15 mouse cellular contexts compared by ENCODE assay signal in the genomic region with DNA sequence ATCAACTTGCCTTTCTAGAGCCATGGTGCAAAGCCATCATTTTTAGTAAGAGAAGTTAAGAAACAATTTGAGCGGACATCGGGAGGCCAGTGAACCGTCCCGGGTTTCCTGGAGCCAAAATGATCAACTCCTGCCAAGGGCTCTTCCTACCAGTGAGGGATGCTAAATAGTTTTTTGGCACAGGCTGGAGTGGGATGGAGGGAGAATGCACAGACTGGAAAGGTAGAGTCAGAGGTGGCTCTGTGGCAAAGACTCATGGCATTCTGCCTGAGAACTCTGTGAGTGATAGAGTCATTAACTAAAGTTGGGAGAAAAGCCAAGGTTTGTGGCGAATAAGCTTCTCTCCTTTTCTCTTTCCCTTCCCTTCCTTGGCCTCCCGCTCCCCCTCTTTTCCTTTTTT. TPM values are rescaled to one million over a fixed set of nuclear protein-coding genes. Genes with fewer than 3 reads are reported as not detected.
DNase-seq lines count a peak whose midpoint lies in the region; ATAC-seq and TF ChIP-seq lines count a peak whose summit lies in the region.
"Had no signal": no experiment of that assay in that cellular context is flagged by ENCODE, and none has a peak within 500 bp of the region (broad histone marks: within the 10 kb centered on the region; RNA-seq: fewer than 3 reads in every experiment).

No protein-coding gene starts in this region.

- H3K4me1 ChIP-seq in forebrain, embryonic 11.5 days (replicated peaks; ENCODE audit: control insufficient read depth, insufficient read depth, low read length), result no peaks in the 10 kb centered on the region
- 0 out of 2 replicates have a peak, but pooled peaks cover 4% of the 10 kb centered on the region for H3K4me1 ChIP-seq in forebrain, postnatal 0 days (ENCODE audit: insufficient read depth)
- no peaks in the 10 kb centered on the region for H3K4me1 ChIP-seq in kidney, embryonic 14.5 days (ENCODE audit: control insufficient read depth, insufficient read depth, low read length)
- H3K4me1 ChIP-seq in midbrain, postnatal 0 days (ENCODE audit: insufficient read depth, low read length), result no peaks in the 10 kb centered on the region
- no peaks in the 10 kb centered on the region; the same call in 1 of the 2 replicates for H3K4me1 ChIP-seq in midbrain, embryonic 15.5 days
- H3K4me1 ChIP-seq in midbrain, embryonic 11.5 days (ENCODE audit: control insufficient read depth, insufficient read depth, low read length), result no peaks in the 10 kb centered on the region

- no peak overlapping the region for H3K9ac ChIP-seq in forebrain, embryonic 11.5 days (ENCODE audit: low read length)
- no peak overlapping the region for H3K9ac ChIP-seq in forebrain, postnatal 0 days
- H3K9ac ChIP-seq in kidney, embryonic 14.5 days (ENCODE audit: low read depth, low read length), result no peak overlapping the region
- H3K9ac ChIP-seq in midbrain, postnatal 0 days (replicated peaks; ENCODE audit: low read length, poor library complexity, severe bottlenecking), result no peak overlapping the region
- no peak overlapping the region for H3K9ac ChIP-seq in midbrain, embryonic 15.5 days
- no peak overlapping the region for H3K9ac ChIP-seq in midbrain, embryonic 11.5 days (ENCODE audit: low read length)
- H3K9ac ChIP-seq: embryonic facial prominence, embryonic 13.5 days; liver, embryonic 14.5 days had no signal

- no peaks in the 10 kb centered on the region for H3K9me3 ChIP-seq in forebrain, embryonic 11.5 days (ENCODE audit: control insufficient read depth, low read length)
- H3K9me3 ChIP-seq in forebrain, postnatal 0 days (ENCODE audit: low read length), result no peaks in the 10 kb centered on the region
- H3K9me3 ChIP-seq in kidney, embryonic 14.5 days (ENCODE audit: control insufficient read depth, low read length), result no peaks in the 10 kb centered on the region
- H3K9me3 ChIP-seq in midbrain, postnatal 0 days (ENCODE audit: low read length), result no peaks in the 10 kb centered on the region
- no peaks in the 10 kb centered on the region for H3K9me3 ChIP-seq in midbrain, embryonic 15.5 days
- H3K9me3 ChIP-seq in midbrain, embryonic 11.5 days (ENCODE audit: control insufficient read depth, low read length), result no peaks in the 10 kb centered on the region
- H3K9me3 ChIP-seq: embryonic facial prominence, embryonic 13.5 days had no signal

- no peak overlapping the region for H3K4me2 ChIP-seq in forebrain, embryonic 11.5 days (ENCODE audit: low read depth, low read length, severe bottlenecking)
- no peak overlapping the region for H3K4me2 ChIP-seq in forebrain, postnatal 0 days (ENCODE audit: low read depth)
- no peak overlapping the region for H3K4me2 ChIP-seq in kidney, embryonic 14.5 days (replicated peaks; ENCODE audit: low read depth, low read length)
- H3K4me2 ChIP-seq in midbrain, postnatal 0 days (ENCODE audit: low read depth, low read length, poor library complexity, severe bottlenecking), result no peak overlapping the region
- no peak overlapping the region for H3K4me2 ChIP-seq in midbrain, embryonic 15.5 days
- no peak overlapping the region for H3K4me2 ChIP-seq in midbrain, embryonic 11.5 days
- H3K4me2 ChIP-seq: embryonic facial prominence, embryonic 13.5 days had no signal

- no peaks in the 10 kb centered on the region for H3K27me3 ChIP-seq in forebrain, embryonic 11.5 days (ENCODE audit: control insufficient read depth, insufficient read depth, low read length)
- no peaks in the 10 kb centered on the region for H3K27me3 ChIP-seq in forebrain, postnatal 0 days (ENCODE audit: insufficient read depth, low read length)
- no peaks in the 10 kb centered on the region for H3K27me3 ChIP-seq in kidney, embryonic 14.5 days (ENCODE audit: control insufficient read depth, insufficient read depth, low read length)
- H3K27me3 ChIP-seq in midbrain, postnatal 0 days (ENCODE audit: insufficient read depth, low read length), result no peaks in the 10 kb centered on the region
- no peaks in the 10 kb centered on the region for H3K27me3 ChIP-seq in midbrain, embryonic 15.5 days (replicated peaks)
- no peaks in the 10 kb centered on the region for H3K27me3 ChIP-seq in midbrain, embryonic 11.5 days (ENCODE audit: control insufficient read depth, insufficient read depth, low read length)
- H3K27me3 ChIP-seq: embryonic facial prominence, embryonic 13.5 days had no signal

- no peaks in the 10 kb centered on the region for H3K36me3 ChIP-seq in forebrain, embryonic 11.5 days (ENCODE audit: control insufficient read depth, insufficient read depth, low read length)
- H3K36me3 ChIP-seq in forebrain, postnatal 0 days (ENCODE audit: insufficient read depth), result no peaks in the 10 kb centered on the region
- H3K36me3 ChIP-seq in kidney, embryonic 14.5 days (ENCODE audit: control insufficient read depth, insufficient read depth, low read length), result no peaks in the 10 kb centered on the region
- no peaks in the 10 kb centered on the region for H3K36me3 ChIP-seq in midbrain, postnatal 0 days (ENCODE audit: insufficient read depth, low read length)
- no peaks in the 10 kb centered on the region for H3K36me3 ChIP-seq in midbrain, embryonic 15.5 days (replicated peaks)
- no peaks in the 10 kb centered on the region for H3K36me3 ChIP-seq in midbrain, embryonic 11.5 days (ENCODE audit: control insufficient read depth, insufficient read depth, low read length)
- H3K36me3 ChIP-seq: embryonic facial prominence, embryonic 13.5 days had no signal

- H3K27ac ChIP-seq in forebrain, embryonic 11.5 days (ENCODE audit: low read depth, low read length), result no peak overlapping the region
- no peak overlapping the region for H3K27ac ChIP-seq in forebrain, postnatal 0 days (ENCODE audit: low read depth, low read length)
- H3K27ac ChIP-seq in kidney, embryonic 14.5 days (ENCODE audit: low read depth, low read length), result no peak overlapping the region
- no peak overlapping the region for H3K27ac ChIP-seq in midbrain, postnatal 0 days (ENCODE audit: low read depth, low read length)
- no peak overlapping the region for H3K27ac ChIP-seq in midbrain, embryonic 15.5 days
- no peak overlapping the region for H3K27ac ChIP-seq in midbrain, embryonic 11.5 days (ENCODE audit: low read depth, low read length)
- H3K27ac ChIP-seq: embryonic facial prominence, embryonic 13.5 days; layer of hippocampus, adult 2 months; liver, embryonic 14.5 days had no signal

- no peak overlapping the region for H3K4me3 ChIP-seq in forebrain, embryonic 11.5 days (ENCODE audit: low read depth, low read length)
- no peak overlapping the region for H3K4me3 ChIP-seq in forebrain, postnatal 0 days (ENCODE audit: low read depth, low read length)
- H3K4me3 ChIP-seq in kidney, embryonic 14.5 days (ENCODE audit: low read length), result no peak overlapping the region
- no peak overlapping the region for H3K4me3 ChIP-seq in midbrain, postnatal 0 days (ENCODE audit: low read depth, low read length)
- no peak overlapping the region for H3K4me3 ChIP-seq in midbrain, embryonic 15.5 days
- no peak overlapping the region for H3K4me3 ChIP-seq in midbrain, embryonic 11.5 days (ENCODE audit: low read depth, low read length)
- H3K4me3 ChIP-seq: embryonic facial prominence, embryonic 13.5 days; layer of hippocampus, adult 2 months had no signal

- TF ChIP-seq CTCF in forebrain, postnatal 0 days (IDR thresholded peaks at IDR 0.05; ENCODE audit: low read depth), result no peak
- TF ChIP-seq CTCF in midbrain, postnatal 0 days (IDR thresholded peaks at IDR 0.05), result no peak

- peak; percentile 15 for DNase-seq in forebrain, embryonic 11.5 days (ENCODE audit: low spot score)
- DNase-seq in forebrain, postnatal 0 days, result no peak
- DNase-seq in kidney, adult 11 months, result peak; percentile 79
- peak; percentile 84 for DNase-seq in midbrain, postnatal 0 days (ENCODE audit: low spot score)
- no peak for DNase-seq in midbrain, embryonic 11.5 days (ENCODE audit: low spot score, missing footprints)
- DNase-seq: adrenal gland, postnatal 14 days; cerebellum, postnatal 36 days; lung, postnatal 36 days had no signal

- WGBS in forebrain, embryonic 11.5 days, result 90% methylated on average over 6 of the region's 6 CpGs
- 47% methylated on average over 6 of the region's 6 CpGs for WGBS in forebrain, postnatal 0 days
- 80% methylated on average over 6 of the region's 6 CpGs for WGBS in kidney, embryonic 14.5 days
- 76% methylated on average over 6 of the region's 6 CpGs for WGBS in midbrain, postnatal 0 days
- WGBS in midbrain, embryonic 15.5 days, result 75% methylated on average over 6 of the region's 6 CpGs
- WGBS in midbrain, embryonic 11.5 days, result 88% methylated on average over 6 of the region's 6 CpGs

- no peak for ATAC-seq in forebrain, embryonic 11.5 days (replicated peaks; ENCODE audit: low FRiP score)
- no peak for ATAC-seq in forebrain, postnatal 0 days
- no peak for ATAC-seq in kidney, embryonic 14.5 days (ENCODE audit: low FRiP score, low TSS enrichment)
- no peak for ATAC-seq in midbrain, postnatal 0 days (ENCODE audit: low FRiP score)
- no peak for ATAC-seq in midbrain, embryonic 15.5 days (replicated peaks)
- ATAC-seq in monocyte, adult 5-6 weeks (replicated peaks; ENCODE audit: insufficient number of reproducible peaks, low FRiP score, low TSS enrichment, poor library complexity, severe bottlenecking), result no peak
- ATAC-seq in midbrain, embryonic 11.5 days (ENCODE audit: low FRiP score), result no peak
- ATAC-seq: midbrain, embryonic 16.5 days had no signal

RNA-seq across cellular contexts. Expression of a gene that starts 33.6 kb away (rescaled TPM):
- 13.7 and 16.5 TPM in 2 replicates for polyA plus RNA-seq in forebrain, embryonic 11.5 days (2014; fragmentation: Nextera tagmentation; extraction: Ambion mirVana)
- 7.1 and 8.8 TPM in 2 replicates for total RNA-seq in forebrain, postnatal 0 days (2014; rRNA removed)
- polyA plus RNA-seq in forebrain, postnatal 0 days (2015; fragmentation: Nextera tagmentation; extraction: Ambion mirVana), result 3.6 and 7.7 TPM in 2 replicates
- polyA plus RNA-seq in kidney, embryonic 14.5 days (2014; fragmentation: Nextera tagmentation; extraction: Ambion mirVana), result 7.8 and 13.4 TPM in 2 replicates
- 9.4 and 16.8 TPM in 2 replicates for total RNA-seq in midbrain, postnatal 0 days (2014; rRNA removed)
- polyA plus RNA-seq in midbrain, postnatal 0 days (2015; fragmentation: Nextera tagmentation; extraction: Ambion mirVana), result 5.6 and 7.4 TPM in 2 replicates
- 5.5 and 6.8 TPM in 2 replicates for polyA plus RNA-seq in midbrain, embryonic 15.5 days (2015; fragmentation: Nextera tagmentation; extraction: Ambion mirVana)
- 8.6 to 25.7 TPM (median 13.4 TPM) in 3 replicates for total RNA-seq in monocyte, adult 5-6 weeks (2017)
- 7.2 and 8.4 TPM in 2 replicates for polyA plus RNA-seq in midbrain, embryonic 11.5 days (2014; fragmentation: Nextera tagmentation; extraction: Ambion mirVana)

Comparison
In these comparisons a context has a peak if more than half of its experiments do, and no peak if none do; other contexts are left out.
1. DNase-seq: peak in forebrain, embryonic 11.5 days (single experiment), kidney, adult 11 months (single experiment) and midbrain, postnatal 0 days (single experiment); none in forebrain, postnatal 0 days (single experiment) and midbrain, embryonic 11.5 days (single experiment).